Mouse (Mus musculus) kidney, embryonic 15.5 days (tissue): ENCODE data around the gene Sorcs2. TPM values are rescaled to one million over a fixed set of nuclear protein-coding genes. Genes with fewer than 3 reads are reported as not detected.

Source experiments
- ATAC-seq: fragments of 200-750 bp; cut with Nextera tagmentation; replicated peaks from 2 replicates; pipeline ENCODE4 v1.8.0; 2017; ENCODE audit warnings: moderate TSS enrichment; ENCODE audit not compliant: low FRiP score
- H3K27ac ChIP-seq: fragments of 300-500 bp; sonication (generic); 2 replicates; pipeline ENCODE4 v1.5.1; 2015; ENCODE audit warnings: mild to moderate bottlenecking, inconsistent platforms
- H3K27me3 ChIP-seq: fragments of 300-500 bp; sonication (generic); 2 replicates; pipeline ENCODE4 v1.6.1; 2015; ENCODE audit warnings: inconsistent platforms
- H3K36me3 ChIP-seq: fragments of 300-500 bp; sonication (generic); 2 replicates; pipeline ENCODE4 v1.6.1; 2015; ENCODE audit warnings: inconsistent platforms
- H3K4me1 ChIP-seq: fragments of 300-500 bp; sonication (generic); 2 replicates; pipeline ENCODE4 v1.6.1; 2015; ENCODE audit warnings: inconsistent platforms
- H3K4me2 ChIP-seq: fragments of 300-500 bp; sonication (generic); 2 replicates; pipeline ENCODE4 v1.6.1; 2015; ENCODE audit warnings: moderate library complexity, mild to moderate bottlenecking, inconsistent platforms
- H3K4me3 ChIP-seq: fragments of 300-500 bp; sonication (generic); replicated peaks from 2 replicates; pipeline ENCODE4 v1.5.1; 2015; ENCODE audit warnings: mild to moderate bottlenecking, inconsistent platforms
- H3K9ac ChIP-seq: fragments of 300-500 bp; sonication (generic); 2 replicates; pipeline ENCODE4 v1.6.1; 2015; ENCODE audit warnings: mild to moderate bottlenecking, inconsistent platforms
- H3K9me3 ChIP-seq: fragments of 300-500 bp; sonication (generic); replicated peaks from 2 replicates; pipeline ENCODE4 v1.6.1; 2016; ENCODE audit warnings: inconsistent platforms
- WGBS: fragments of 180-500 bp; shearing (Covaris S2); methylation state at CpG from one replicate; pipeline ENCODE4 v1.1.7; 2015; ENCODE audit warnings: mixed read lengths; 5-methylcytosine and 5-hydroxymethylcytosine counted together
- polyA plus RNA-seq: library from polyadenylated mRNA; unstranded; fragments of >200 nt; fragmentation: Nextera tagmentation; extraction: Ambion mirVana; gene quantifications from 2 replicates; pipeline ENCODE4 v1.2.1, GENCODE M21; 2015

The Sorcs2 gene
- polyA plus RNA-seq, 1 experiment from 2014 or later: 12.9 TPM

- Histone ChIP-seq H3K9ac (no peak overlapping the region), H3K27me3 (no peaks in the 10 kb centered on the region), H3K4me2 (no peak overlapping the region), H3K9me3 (no peaks in the 10 kb centered on the region), H3K4me3 (no peak overlapping the region), H3K4me1 (peaks cover 13% of the 10 kb centered on the region), H3K36me3 (no peaks in the 10 kb centered on the region), H3K27ac (no peak overlapping the region)
- ATAC-seq: 0 out of 2 replicates have a peak, but pooled peaks have one; percentile 20
- 31% methylated on average over 7 of the region's 7 CpGs for WGBS
Measured at GRCm38 (mm10) chr5:36178215-36178614, 219.7 kb downstream of the Sorcs2 start.

- Histone ChIP-seq H3K27me3 (no peaks in the 10 kb centered on the region), H3K27ac (no peak overlapping the region), H3K9ac (no peak overlapping the region), H3K4me3 (no peak overlapping the region), H3K36me3 (no peaks in the 10 kb centered on the region), H3K4me2 (no peak overlapping the region), H3K9me3 (no peaks in the 10 kb centered on the region), H3K4me1 (peaks cover 18% of the 10 kb centered on the region)
- ATAC-seq: no peak
- WGBS: 84% methylated on average over 4 of the region's 4 CpGs
Measured at GRCm38 (mm10) chr5:36176873-36177272, 221.1 kb downstream of the Sorcs2 start.

GRCm38 (mm10) chr5:36176409-36176808 is 221.5 kb downstream of the Sorcs2 start:
- ATAC-seq: no peak

GRCm38 (mm10) chr5:36174569-36175115 is 223.3 kb downstream of the Sorcs2 start:
- Histone ChIP-seq H3K9ac (no peak overlapping the region), H3K4me2 (no peak overlapping the region), H3K9me3 (no peaks in the 10 kb centered on the region), H3K4me1 (peaks cover 23% of the 10 kb centered on the region), H3K4me3 (no peak overlapping the region), H3K36me3 (no peaks in the 10 kb centered on the region), H3K27me3 (no peaks in the 10 kb centered on the region), H3K27ac (no peak overlapping the region)
- WGBS: 44% methylated on average over 9 of the region's 9 CpGs
- ATAC-seq: no peak

More at GRCm38 (mm10) chr5:36176409-36176808, 221.5 kb downstream of the Sorcs2 start:
- Histone ChIP-seq H3K9ac (no peak overlapping the region), H3K9me3 (no peaks in the 10 kb centered on the region), H3K4me1 (peaks cover 18% of the 10 kb centered on the region), H3K36me3 (no peaks in the 10 kb centered on the region), H3K27ac (no peak overlapping the region), H3K4me2 (no peak overlapping the region), H3K4me3 (no peak overlapping the region), H3K27me3 (no peaks in the 10 kb centered on the region)
- 69% methylated on average over 11 of the region's 11 CpGs for WGBS

GRCm38 (mm10) chr5:36168963-36169650 is 228.8 kb downstream of the Sorcs2 start:
- WGBS: 64% methylated on average over 14 of the region's 14 CpGs
- no peaks in the 10 kb centered on the region for H3K36me3 ChIP-seq
- H3K4me2 ChIP-seq: no peak overlapping the region
- H3K4me1 ChIP-seq: peaks cover 30% of the 10 kb centered on the region
- H3K4me3 ChIP-seq: no peak overlapping the region
- no peaks in the 10 kb centered on the region for H3K9me3 ChIP-seq
- H3K27me3 ChIP-seq: no peaks in the 10 kb centered on the region
- H3K9ac ChIP-seq: no peak overlapping the region
- ATAC-seq: no peak
- H3K27ac ChIP-seq: no peak overlapping the region

GRCm38 (mm10) chr5:36166346-36167013 is 231.5 kb downstream of the Sorcs2 start:
- Histone ChIP-seq H3K4me1 (peaks cover 25% of the 10 kb centered on the region), H3K9ac (no peak overlapping the region), H3K4me2 (no peak overlapping the region), H3K27me3 (no peaks in the 10 kb centered on the region), H3K9me3 (no peaks in the 10 kb centered on the region), H3K27ac (no peak overlapping the region), H3K4me3 (no peak overlapping the region), H3K36me3 (no peaks in the 10 kb centered on the region)
- 66% methylated on average over 6 of the region's 6 CpGs for WGBS
- ATAC-seq: no peak

- H3K9ac ChIP-seq: no peak overlapping the region
- H3K27me3 ChIP-seq: no peaks in the 10 kb centered on the region
- H3K4me3 ChIP-seq: no peak overlapping the region
- peaks cover 25% of the 10 kb centered on the region for H3K4me1 ChIP-seq
- no peaks in the 10 kb centered on the region for H3K9me3 ChIP-seq
- WGBS: 78% methylated on average over 21 of the region's 21 CpGs
- no peak overlapping the region for H3K4me2 ChIP-seq
- no peak overlapping the region for H3K27ac ChIP-seq
- no peaks in the 10 kb centered on the region for H3K36me3 ChIP-seq
- ATAC-seq: no peak
Measured at GRCm38 (mm10) chr5:36165424-36166302, 232.3 kb downstream of the Sorcs2 start.

- Histone ChIP-seq H3K4me2 (no peak overlapping the region), H3K9me3 (no peaks in the 10 kb centered on the region), H3K36me3 (no peaks in the 10 kb centered on the region), H3K27ac (no peak overlapping the region), H3K4me1 (0 out of 2 replicates have a peak, but pooled peaks cover 3% of the 10 kb centered on the region), H3K4me3 (no peak overlapping the region), H3K27me3 (no peaks in the 10 kb centered on the region), H3K9ac (no peak overlapping the region)
- no peak for ATAC-seq
- WGBS: 53% methylated on average over 8 of the region's 8 CpGs
Measured at GRCm38 (mm10) chr5:36154879-36155485, 243.0 kb downstream of the Sorcs2 start.

GRCm38 (mm10) chr5:36153261-36153660 is 244.7 kb downstream of the Sorcs2 start:
- 83% methylated on average over 2 of the region's 2 CpGs for WGBS

GRCm38 (mm10) chr5:36151086-36151485 is 246.9 kb downstream of the Sorcs2 start:
- no peak for ATAC-seq
- Histone ChIP-seq H3K9ac (no peak overlapping the region), H3K27ac (no peak overlapping the region), H3K27me3 (no peaks in the 10 kb centered on the region), H3K4me1 (0 out of 2 replicates have a peak, but pooled peaks cover under 1% of the 10 kb centered on the region), H3K36me3 (no peaks in the 10 kb centered on the region), H3K4me3 (no peak overlapping the region), H3K9me3 (no peaks in the 10 kb centered on the region), H3K4me2 (no peak overlapping the region)
- WGBS: 76% methylated on average over 8 of the region's 8 CpGs

More at GRCm38 (mm10) chr5:36153261-36153660, 244.7 kb downstream of the Sorcs2 start:
- no peak for ATAC-seq
- H3K9ac ChIP-seq: no peak overlapping the region
- H3K9me3 ChIP-seq: no peaks in the 10 kb centered on the region
- H3K4me3 ChIP-seq: no peak overlapping the region
- 0 out of 2 replicates have a peak, but pooled peaks cover 3% of the 10 kb centered on the region for H3K4me1 ChIP-seq
- no peak overlapping the region for H3K4me2 ChIP-seq
- no peaks in the 10 kb centered on the region for H3K27me3 ChIP-seq
- no peaks in the 10 kb centered on the region for H3K36me3 ChIP-seq
- H3K27ac ChIP-seq: no peak overlapping the region

GRCm38 (mm10) chr5:36149098-36149497 is 248.8 kb downstream of the Sorcs2 start:
- no peaks in the 10 kb centered on the region for H3K36me3 ChIP-seq
- no peaks in the 10 kb centered on the region for H3K9me3 ChIP-seq
- no peaks in the 10 kb centered on the region for H3K27me3 ChIP-seq
- no peak overlapping the region for H3K9ac ChIP-seq
- no peak overlapping the region for H3K27ac ChIP-seq
- H3K4me1 ChIP-seq: no peaks in the 10 kb centered on the region
- 61% methylated on average over 8 of the region's 8 CpGs for WGBS
- H3K4me2 ChIP-seq: no peak overlapping the region
- no peak for ATAC-seq
- H3K4me3 ChIP-seq: no peak overlapping the region
